Mouse (Mus musculus): ENCODE measurements around the gene Hectd3. TPM values are rescaled to one million over a fixed set of nuclear protein-coding genes. Genes with fewer than 3 reads are reported as not detected.

Gene Hectd3
- total RNA-seq (2012; rRNA removed) (8.1 and 8.6 TPM in 2 replicates), total RNA-seq (2014; rRNA removed) (6.2 and 6.6 TPM in 2 replicates), polyA plus RNA-seq (2012; ENCODE audit: insufficient read length, low read depth) (7.2 and 7.8 TPM in 2 replicates)

DNA sequence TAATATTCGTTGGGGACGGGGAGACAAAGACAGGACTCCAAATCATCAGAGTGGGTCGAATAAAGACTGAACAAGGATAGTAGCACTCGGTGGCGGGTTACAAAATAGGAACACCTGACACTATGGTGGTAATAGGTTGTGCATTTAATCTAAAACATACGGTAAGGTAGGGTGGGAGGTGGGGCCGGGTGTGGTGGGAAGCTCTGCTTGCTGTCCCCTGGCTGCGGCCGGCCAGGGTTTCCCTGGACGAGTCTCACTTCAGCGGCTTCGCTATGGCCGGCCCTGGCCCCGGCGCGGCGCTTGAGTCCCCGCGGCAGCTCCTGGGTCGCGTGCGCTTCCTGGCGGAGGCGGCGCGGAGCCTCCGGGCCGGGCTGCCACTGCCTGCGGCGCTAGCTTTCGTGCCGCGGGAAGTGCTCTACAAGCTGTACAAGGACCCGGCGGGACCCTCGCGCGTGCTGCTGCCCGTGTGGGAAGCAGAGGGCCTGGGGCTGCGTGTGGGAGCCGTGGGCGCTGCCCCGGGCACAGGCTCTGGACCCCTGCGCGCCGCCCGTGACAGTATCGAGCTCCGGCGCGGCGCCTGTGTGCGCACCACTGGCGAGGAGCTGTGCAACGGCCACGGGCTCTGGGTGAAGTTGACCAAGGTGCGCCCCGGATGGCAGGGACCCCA, at the start of gene Hectd3:
TSS of gene Hectd3 (plus strand) at position 187 of the 667 bp plus-strand sequence.
- H3K36me3 ChIP-seq (replicated peaks in 1 of 2; ENCODE audit: control insufficient read depth in 1 of 2, insufficient read depth in 1 of 2, low read length in 1 of 2): peaks cover 16 to 43% of the 10 kb centered on the region in 2 experiments
- H3K4me2 ChIP-seq (ENCODE audit: insufficient read depth, low read depth, poor library complexity, severe bottlenecking): peak within 1 kb of the TSS; percentile 94
- peak within 1 kb of the TSS; percentile 82 to 89 (median 88) for H3K4me3 ChIP-seq (replicated peaks in 1 of 3; ENCODE audit: low read depth in 2 of 3, low read length in 2 of 3, poor library complexity in 1 of 3)
- TF ChIP-seq MAZ (IDR thresholded peaks at IDR 0.05; ENCODE audit: low read depth, low read length): 0 out of 2 replicates have a peak, but pooled peaks have one; percentile 52
- TF ChIP-seq UBTF (IDR thresholded peaks at IDR 0.05; ENCODE audit: low read depth, low read length): no peak
- no peak for TF ChIP-seq TBP (conservative IDR thresholded peaks at IDR 0.05; ENCODE audit: low read depth, low read length)
- TF ChIP-seq NRF1 (IDR thresholded peaks at IDR 0.05; ENCODE audit: low read depth, low read length): no peak
- no peak for TF ChIP-seq MEF2A (IDR thresholded peaks at IDR 0.05; ENCODE audit: borderline replicate concordance, low read depth, low read length)
- TF ChIP-seq HCFC1 (IDR thresholded peaks at IDR 0.05; ENCODE audit: low read depth, low read length): peak; percentile 63
- peak; percentile 48; the same call in 1 of the 2 replicates for TF ChIP-seq BHLHE40 (IDR thresholded peaks at IDR 0.05; ENCODE audit: low read depth, low read length)
- no peak for TF ChIP-seq RAD21 (IDR thresholded peaks at IDR 0.05; ENCODE audit: low read depth, low read length)
- no peak for TF ChIP-seq EP300 (IDR thresholded peaks at IDR 0.05; ENCODE audit: low read length)
- peak; percentile 40 for TF ChIP-seq ELF1 (IDR thresholded peaks at IDR 0.05; ENCODE audit: low read depth, low read length)
- no peak for TF ChIP-seq CTCF (conservative IDR thresholded peaks at IDR 0.05 in 1 of 2, IDR thresholded peaks at IDR 0.05 in 1 of 2; ENCODE audit: low read depth in 2 of 2, low read length in 2 of 2)
- peak; percentile 11 for TF ChIP-seq USF1 (IDR thresholded peaks at IDR 0.05; ENCODE audit: low read depth, low read length)
- TF ChIP-seq POLR2AphosphoS2 (IDR thresholded peaks at IDR 0.05; ENCODE audit: low read depth, low read length): no peak
- TF ChIP-seq MYC (IDR thresholded peaks at IDR 0.05; ENCODE audit: low read depth, low read length): no peak
- no peak for TF ChIP-seq ZNF384 (IDR thresholded peaks at IDR 0.05; ENCODE audit: low read depth, low read length)
- TF ChIP-seq MAX (IDR thresholded peaks at IDR 0.05; ENCODE audit: low read length): peak; percentile 27; the same call in 1 of the 2 replicates
- TF ChIP-seq SIN3A (IDR thresholded peaks at IDR 0.05; ENCODE audit: low read length): peak; percentile 80
- no peak for TF ChIP-seq JUN (IDR thresholded peaks at IDR 0.05; ENCODE audit: insufficient read depth, low read depth, low read length)
- TF ChIP-seq MXI1 (IDR thresholded peaks at IDR 0.05; ENCODE audit: low read depth, low read length): peak; percentile 99
- TF ChIP-seq JUND (conservative IDR thresholded peaks at IDR 0.05; ENCODE audit: low read depth, low read length): no peak
- peaks cover 5 to 31% of the 10 kb centered on the region in 2 experiments for H3K4me1 ChIP-seq (ENCODE audit: control insufficient read depth in 1 of 2, insufficient read depth in 2 of 2)
- H3K27ac ChIP-seq (ENCODE audit: insufficient read depth, low read depth): peak within 1 kb of the TSS; percentile 5; the same call in 1 of the 2 replicates
- dilution Hi-C loops (cut with MboI; ENCODE audit: extremely low pct_ligation_motif_present, extremely low pct_unique_long_range_greater_than_20kb, low sequenced_read_pairs): no loop called here
- no peaks in the 10 kb centered on the region for H3K9me3 ChIP-seq (replicated peaks; ENCODE audit: low read length)
- peak within 1 kb of the TSS; percentile 71 for H3K9ac ChIP-seq (ENCODE audit: insufficient read depth, low read depth)
- no peaks in the 10 kb centered on the region for H3K79me2 ChIP-seq (replicated peaks; ENCODE audit: control insufficient read depth, extremely low read depth, insufficient read depth, poor library complexity, severe bottlenecking)
- no peaks in the 10 kb centered on the region for H3K27me3 ChIP-seq (replicated peaks)
- in situ Hi-C loops (cut with MboI; ENCODE audit: low pct_ligation_motif_present, low pct_unique_long_range_greater_than_20kb, low sequenced_read_pairs): no loop called here
- DNase-seq (ENCODE audit: extremely low read depth): peak; percentile 50

All from CH12.LX (cell line).